Mouse (Mus musculus): Measurements from ENCODE around the gene Ice1. TPM values are rescaled to one million over a fixed set of nuclear protein-coding genes. Genes with fewer than 3 reads are reported as not detected.

Gene Ice1
- total RNA-seq, 2 experiments from 2014 or later, result 4.4 to 8.4 TPM

GRCm38 (mm10) chr13:70641941-70642340, 4.5 kb upstream of the Ice1 start:
- no peak for ATAC-seq (replicated peaks; ENCODE audit: low FRiP score, poor library complexity, severe bottlenecking)

- ATAC-seq (replicated peaks; ENCODE audit: low FRiP score, poor library complexity, severe bottlenecking), result no peak
These were observed 3.9 kb upstream of the Ice1 start for GRCm38 (mm10) chr13:70641381-70641780.

- no peak for ATAC-seq (replicated peaks; ENCODE audit: low FRiP score, poor library complexity, severe bottlenecking)
These were observed 2.2 kb upstream of the Ice1 start for GRCm38 (mm10) chr13:70639639-70640038.

- ATAC-seq (replicated peaks; ENCODE audit: low FRiP score, poor library complexity, severe bottlenecking), result peak; percentile 86
These were observed 343 bp upstream of the Ice1 start for GRCm38 (mm10) chr13:70637662-70638291.

GRCm38 (mm10) chr13:70636706-70637105, 728 bp downstream of the Ice1 start:
- no peak for ATAC-seq (replicated peaks; ENCODE audit: low FRiP score, poor library complexity, severe bottlenecking)

DNA sequence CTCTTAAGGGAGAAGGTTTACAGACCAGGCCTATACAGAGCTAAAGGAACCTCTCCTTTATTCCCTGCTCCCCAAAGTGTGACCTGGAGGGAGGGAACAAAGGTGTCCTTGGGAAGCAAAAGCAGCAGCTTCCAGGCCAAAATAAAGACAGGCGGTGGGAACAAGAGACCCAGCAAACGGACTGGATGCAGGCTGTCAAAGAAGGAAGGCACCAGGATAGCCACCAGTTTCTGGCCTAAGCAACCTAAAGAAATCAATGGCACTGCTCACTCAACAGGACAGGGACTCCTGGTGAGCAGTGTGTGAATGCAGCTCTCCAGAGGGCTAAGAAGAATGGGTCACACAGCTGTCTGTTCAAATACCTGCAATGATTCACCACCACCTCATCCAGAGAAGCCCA, 1.8 kb downstream of the Ice1 start:
- ATAC-seq (replicated peaks; ENCODE audit: low FRiP score, poor library complexity, severe bottlenecking), result no peak

DNA sequence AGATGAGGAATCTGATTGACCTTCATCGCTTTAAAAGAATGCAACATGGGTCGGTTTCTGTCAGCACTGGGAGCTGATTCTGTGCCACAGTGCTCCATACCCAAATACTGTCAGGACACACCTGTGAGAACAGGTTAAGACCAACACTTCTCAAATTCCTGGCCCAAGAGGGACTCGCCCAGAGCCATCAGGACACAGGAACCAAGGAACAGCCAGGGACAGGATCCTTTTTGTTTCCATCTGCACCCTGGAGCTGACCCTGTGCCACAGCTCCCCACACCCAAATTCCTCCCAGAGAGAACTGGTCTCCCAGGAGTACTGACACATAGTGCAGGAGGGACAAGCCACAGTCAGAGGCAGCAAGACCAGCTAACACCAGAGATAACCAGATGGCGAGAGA, 11.0 kb downstream of the Ice1 start:
- no peak for ATAC-seq (replicated peaks; ENCODE audit: low FRiP score, poor library complexity, severe bottlenecking)

- no peak for ATAC-seq (replicated peaks; ENCODE audit: low FRiP score, poor library complexity, severe bottlenecking)
These were observed 11.8 kb downstream of the Ice1 start for GRCm38 (mm10) chr13:70625665-70626064.

DNA sequence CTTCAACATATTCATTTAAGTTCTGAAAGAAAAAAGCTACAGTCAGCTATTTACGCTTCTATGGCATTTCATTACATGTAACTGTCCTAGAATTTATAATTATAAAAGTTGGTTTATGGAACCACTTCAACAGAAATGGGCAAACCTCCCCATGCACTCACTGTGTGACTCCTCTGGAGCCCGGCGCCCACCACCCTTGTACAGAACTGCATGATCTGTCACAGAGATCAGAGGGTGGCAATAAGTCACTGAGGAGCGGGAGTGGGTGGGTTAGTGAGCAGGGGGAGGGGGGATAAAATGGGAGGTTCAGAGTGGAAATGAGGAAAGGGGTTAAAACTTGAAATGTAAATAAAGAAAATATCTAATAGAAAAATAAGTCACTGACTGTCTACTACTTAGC, 13.0 kb downstream of the Ice1 start:
- ATAC-seq (replicated peaks; ENCODE audit: low FRiP score, poor library complexity, severe bottlenecking), result no peak

DNA sequence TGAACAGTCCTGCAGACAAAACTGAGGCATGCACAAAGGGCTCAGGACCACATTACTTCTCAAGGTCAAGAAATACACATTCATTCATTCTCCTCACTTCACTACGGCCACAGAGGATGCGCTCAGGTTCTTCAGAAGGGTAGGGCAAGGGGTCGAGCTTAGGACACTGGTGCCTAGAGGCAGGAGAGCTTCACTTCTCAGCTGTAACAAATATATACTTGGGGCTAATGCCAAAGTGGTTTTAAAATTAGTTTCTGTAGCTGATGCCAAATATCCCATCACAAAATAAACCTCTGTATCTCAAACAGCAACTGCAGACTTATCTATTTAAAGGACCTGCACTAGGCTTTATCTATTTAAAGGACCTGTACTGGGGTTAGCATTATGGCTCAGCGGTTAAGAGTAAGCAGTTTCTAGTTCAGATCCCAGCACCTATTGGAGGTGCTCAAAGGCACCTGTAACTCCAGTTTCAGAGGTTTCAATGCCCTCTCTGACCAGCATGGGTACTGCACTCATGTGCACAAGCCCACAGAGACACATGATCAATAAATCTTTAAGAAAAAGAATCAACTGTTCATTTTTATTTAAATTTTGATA, 14.9 kb downstream of the Ice1 start:
- ATAC-seq (replicated peaks; ENCODE audit: low FRiP score, poor library complexity, severe bottlenecking), result no peak

DNA sequence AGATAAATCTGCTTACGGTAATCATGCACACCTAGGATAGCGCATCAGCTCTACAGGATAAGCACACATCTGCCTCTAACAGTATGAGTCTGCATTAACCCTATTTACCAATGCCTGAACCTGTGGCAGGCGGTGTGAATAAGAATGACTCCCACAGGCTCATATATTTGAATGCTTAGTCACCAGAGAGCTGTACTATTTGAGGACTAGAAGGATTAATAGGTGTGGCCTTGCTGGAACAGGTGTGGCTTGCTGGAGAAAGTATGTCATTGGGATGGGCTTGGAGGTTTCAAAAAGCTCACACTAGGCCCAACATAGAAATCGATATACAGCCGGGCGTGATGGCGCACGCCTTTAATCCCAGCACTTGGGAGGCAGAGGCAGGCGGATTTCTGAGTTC, 15.9 kb downstream of the Ice1 start:
- ATAC-seq (replicated peaks; ENCODE audit: low FRiP score, poor library complexity, severe bottlenecking), result no peak

DNA sequence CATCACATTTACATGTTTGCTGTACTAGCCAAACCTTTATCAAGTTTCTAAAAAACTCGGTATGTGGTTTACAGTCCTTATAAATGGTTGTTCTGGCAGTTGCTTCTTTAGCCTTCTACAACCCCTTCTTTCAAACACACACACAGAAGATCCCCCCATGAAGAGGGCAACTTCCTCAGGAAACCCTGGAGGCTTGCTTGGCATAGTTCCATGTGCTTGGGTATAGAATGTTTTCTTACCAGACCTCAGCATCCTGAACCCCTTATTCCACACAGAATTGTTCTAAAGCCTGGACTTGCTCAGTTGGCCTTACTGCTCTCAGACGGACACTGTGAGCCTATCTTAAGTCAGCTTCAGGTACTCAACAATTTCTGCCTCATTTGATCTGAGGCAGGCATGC, 24.6 kb downstream of the Ice1 start:
- ATAC-seq (replicated peaks; ENCODE audit: low FRiP score, poor library complexity, severe bottlenecking), result no peak

DNA sequence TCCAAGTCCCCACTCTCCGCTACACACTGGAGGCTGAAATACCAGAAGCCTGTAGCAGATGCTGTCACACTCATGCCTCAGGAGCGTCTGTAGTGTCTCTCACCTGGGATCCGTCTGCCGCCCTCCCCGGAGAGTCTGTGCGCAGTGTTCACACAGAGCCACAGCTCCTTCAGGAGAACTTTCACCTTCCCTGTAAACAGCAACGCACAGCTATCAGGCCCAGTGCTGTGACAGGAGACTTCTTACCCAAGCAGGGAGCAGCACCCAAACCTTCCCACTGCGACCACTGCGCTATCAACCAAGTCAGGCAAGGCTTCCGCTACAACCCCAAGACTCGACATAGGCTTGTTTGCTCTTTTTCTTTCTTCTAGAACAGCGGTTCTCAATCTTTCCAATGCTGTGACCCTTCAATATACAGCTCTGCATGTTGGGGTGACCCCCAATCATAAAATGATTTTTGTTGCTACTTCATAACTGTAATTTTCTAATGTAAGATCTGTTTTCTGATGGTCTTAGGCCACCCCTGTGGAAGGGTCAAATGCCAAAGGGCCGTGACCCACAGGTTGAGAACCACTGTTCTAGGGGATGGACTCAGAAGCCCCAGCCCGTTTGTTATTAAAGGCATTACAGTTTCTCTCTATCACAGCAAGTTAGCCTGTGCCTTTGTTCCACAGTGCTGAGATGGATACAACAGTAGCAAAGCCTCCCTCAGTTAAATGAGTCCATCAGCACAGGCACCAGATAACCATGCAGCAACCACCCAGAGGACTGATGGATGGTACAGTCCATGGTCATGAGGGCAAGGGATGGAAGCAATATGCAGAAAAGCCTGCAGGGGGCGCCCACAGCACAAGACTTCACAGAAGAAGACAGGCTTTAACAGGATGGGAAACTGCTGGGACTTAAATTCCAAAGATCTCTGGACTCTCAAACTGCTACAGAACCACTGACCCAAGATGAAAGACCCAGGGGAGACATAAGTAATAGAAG, 26.7 kb downstream of the Ice1 start:
- ATAC-seq (replicated peaks; ENCODE audit: low FRiP score, poor library complexity, severe bottlenecking), result peak; percentile 54

DNA sequence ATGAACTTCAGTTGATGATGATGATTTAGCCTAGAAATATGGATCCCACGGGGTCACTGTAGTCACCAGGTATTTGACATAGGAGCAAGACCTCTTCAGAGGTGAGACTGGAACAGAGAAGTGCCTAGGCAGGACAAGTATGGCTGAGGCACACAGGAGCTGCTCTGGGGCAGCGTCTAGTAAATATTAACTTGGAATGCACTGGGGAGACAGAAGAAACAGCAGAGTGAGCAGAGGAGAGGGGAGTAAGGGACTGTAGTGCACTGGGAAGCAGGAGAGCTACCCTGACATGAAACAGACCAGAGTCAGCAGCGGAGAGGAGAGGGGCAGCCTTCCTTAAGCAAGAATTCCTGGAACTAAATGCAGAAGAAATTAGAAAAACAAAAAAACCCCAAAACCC, 27.8 kb downstream of the Ice1 start:
- no peak for ATAC-seq (replicated peaks; ENCODE audit: low FRiP score, poor library complexity, severe bottlenecking)

GRCm38 (mm10) chr13:70605366-70605765, 32.1 kb downstream of the Ice1 start:
- ATAC-seq (replicated peaks; ENCODE audit: low FRiP score, poor library complexity, severe bottlenecking), result no peak

- no peak for ATAC-seq (replicated peaks; ENCODE audit: low FRiP score, poor library complexity, severe bottlenecking)
These were observed 32.7 kb downstream of the Ice1 start for GRCm38 (mm10) chr13:70604723-70605122.

GRCm38 (mm10) chr13:70601566-70601965, 35.9 kb downstream of the Ice1 start:
- ATAC-seq (replicated peaks; ENCODE audit: low FRiP score, poor library complexity, severe bottlenecking), result no peak

- no peak for ATAC-seq (replicated peaks; ENCODE audit: low FRiP score, poor library complexity, severe bottlenecking)
These were observed 37.3 kb downstream of the Ice1 start for GRCm38 (mm10) chr13:70599964-70600619.

- no peak for ATAC-seq (replicated peaks; ENCODE audit: low FRiP score, poor library complexity, severe bottlenecking)
These were observed 38.5 kb downstream of the Ice1 start for GRCm38 (mm10) chr13:70598941-70599340.

DNA sequence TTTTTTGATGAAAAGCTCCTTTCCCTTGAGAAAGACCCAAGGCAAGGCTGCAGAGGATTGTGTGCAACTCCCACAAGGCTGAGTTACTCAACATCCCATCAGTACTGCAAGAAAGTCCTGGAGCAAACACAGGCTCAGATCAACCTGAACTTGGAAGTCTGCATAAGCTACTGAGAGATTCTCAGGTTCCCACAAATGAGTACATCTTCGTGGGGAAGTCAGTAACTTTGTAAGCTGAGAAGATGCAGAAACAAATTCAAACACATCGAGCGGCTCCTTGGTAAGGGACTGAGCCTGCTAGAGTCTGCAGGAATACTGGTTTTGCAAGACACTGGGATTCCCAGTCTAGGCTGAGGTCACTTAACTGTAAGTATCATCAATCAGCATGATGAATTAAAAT, 40.5 kb downstream of the Ice1 start:
- no peak for ATAC-seq (replicated peaks; ENCODE audit: low FRiP score, poor library complexity, severe bottlenecking)

Data from erythroid progenitor cell, adult 5-6 weeks (primary cell).